Comparison of ENCODE assay signal across 24 mouse cellular contexts in the genomic region with DNA sequence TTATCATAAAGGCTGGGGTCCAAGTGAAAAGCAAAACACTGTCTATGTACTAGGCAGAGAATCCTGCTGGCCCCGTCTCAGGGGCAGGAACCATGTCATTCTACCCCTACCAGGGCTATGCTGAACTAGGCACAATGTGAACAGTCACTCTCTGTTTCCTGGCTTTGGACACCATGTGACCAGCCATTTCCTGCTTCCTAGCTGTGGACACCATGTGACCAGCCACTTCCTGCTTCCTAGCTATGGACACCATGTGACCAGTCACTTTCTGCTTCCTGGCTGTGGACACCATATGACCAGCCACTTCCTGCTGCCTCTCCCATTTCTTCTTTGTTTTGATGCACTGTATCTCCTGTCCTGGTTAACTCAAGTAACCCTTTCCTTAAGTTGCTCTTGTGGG. TPM values are rescaled to one million over a fixed set of nuclear protein-coding genes. Genes with fewer than 3 reads are reported as not detected.
DNase-seq lines count a peak whose midpoint lies in the region; ATAC-seq and TF ChIP-seq lines count a peak whose summit lies in the region.
"Had no signal": no experiment of that assay in that cellular context is flagged by ENCODE, and none has a peak within 500 bp of the region (broad histone marks: within the 10 kb centered on the region; RNA-seq: fewer than 3 reads in every experiment).

No protein-coding gene starts in this region.

- peaks cover 0 to 9% of the 10 kb centered on the region in 2 experiments; a peak in 1 of 4 replicates for H3K4me1 ChIP-seq in MEL (ENCODE audit: control insufficient read depth in 1 of 2, insufficient read depth in 2 of 2, low read length in 2 of 2)
- H3K4me1 ChIP-seq: forebrain, embryonic 13.5 days had no signal

- 100% methylated on average over 1 of the region's 1 CpGs for WGBS in macrophage (ENCODE audit: missing documents)

- H3K27ac ChIP-seq in MEL (ENCODE audit: control insufficient read depth, low read depth, low read length) (no peak overlapping the region), macrophage (peak overlapping the region; percentile 19)
- H3K27ac ChIP-seq: embryonic facial prominence, embryonic 10.5 days; forebrain, embryonic 13.5 days; gastrocnemius, adult 2 months; heart, embryonic 10.5 days; heart, embryonic 15.5 days; hindbrain, embryonic 13.5 days; hindbrain, postnatal 0 days; intestine, embryonic 15.5 days had no signal

- H3K27me3 ChIP-seq in C2C12 (ENCODE audit: control insufficient read depth, insufficient read depth, insufficient read length) (no peaks in the 10 kb centered on the region), MEL (ENCODE audit: control insufficient read depth in 1 of 2, insufficient read depth in 2 of 2, low read length in 2 of 2) (peaks cover 0 to 3% of the 10 kb centered on the region in 2 experiments; a peak in 1 of 4 replicates)
- H3K27me3 ChIP-seq: forebrain, embryonic 13.5 days; heart, embryonic 15.5 days; hindbrain, embryonic 13.5 days; intestine, embryonic 15.5 days had no signal

- TF ChIP-seq CTCF in C2C12 (IDR thresholded peaks at IDR 0.05; ENCODE audit: control insufficient read depth, insufficient read depth, insufficient read length) (no peak), MEL (IDR thresholded peaks at IDR 0.05 in 2 of 3, conservative IDR thresholded peaks at IDR 0.05 in 1 of 3; ENCODE audit: control insufficient read depth in 1 of 3, insufficient read depth in 1 of 3, low read depth in 2 of 3, low read length in 3 of 3, poor library complexity in 1 of 3, severe bottlenecking in 1 of 3) (no peak)

- no peaks in the 10 kb centered on the region for H3K36me3 ChIP-seq in C2C12 (ENCODE audit: control insufficient read depth, insufficient read depth)
- H3K36me3 ChIP-seq in MEL (ENCODE audit: control insufficient read depth in 1 of 2, insufficient read depth in 2 of 2, low read length in 2 of 2), result peaks cover 0 to 9% of the 10 kb centered on the region in 2 experiments; a peak in 2 of 4 replicates
- H3K36me3 ChIP-seq in macrophage (ENCODE audit: inconsistent target), result no peaks in the 10 kb centered on the region
- H3K36me3 ChIP-seq: embryonic facial prominence, embryonic 10.5 days; heart, embryonic 10.5 days; heart, embryonic 15.5 days; hindbrain, embryonic 13.5 days; intestine, embryonic 15.5 days had no signal

- peak; percentile 16; the same call in 1 of the 2 replicates for ATAC-seq in neutrophil, adult 5-6 weeks (ENCODE audit: extremely low read depth, insufficient number of reproducible peaks, low FRiP score, poor library complexity, severe bottlenecking)
- ATAC-seq: forebrain, embryonic 13.5 days; forebrain, postnatal 0 days; hindbrain, postnatal 0 days; intestine, embryonic 15.5 days had no signal

- no peak for DNase-seq in MEL (ENCODE audit: low read depth, low spot score)
- no peak for DNase-seq in spleen, postnatal 36 days (ENCODE audit: low spot score in 2 of 2)
- DNase-seq in cerebellum, postnatal 14 days, result no peak
- DNase-seq in adrenal gland, postnatal 10 days, result no peak
- DNase-seq: adrenal gland, adult 2 months; adrenal gland, postnatal 36 days; cerebellum, adult 11 months; cerebellum, adult 8-10 months; cerebellum, postnatal 36 days; forebrain, postnatal 0 days; gastrocnemius, adult 2 months; gastrocnemius, postnatal 25 days; heart, adult 18-20 months; heart, postnatal 14 days had no signal

- H3K4me3 ChIP-seq in C2C12 (ENCODE audit: insufficient read depth, poor library complexity, severe bottlenecking) (no peak overlapping the region), MEL (ENCODE audit: control insufficient read depth in 1 of 2, insufficient read depth in 1 of 2, low read depth in 2 of 2, low read length in 2 of 2) (no peak overlapping the region), macrophage (ENCODE audit: inconsistent target) (no peak overlapping the region)
- H3K4me3 ChIP-seq: embryonic facial prominence, embryonic 10.5 days; forebrain, embryonic 13.5 days; gastrocnemius, adult 2 months; heart, embryonic 10.5 days; heart, embryonic 15.5 days; hindbrain, embryonic 13.5 days; intestine, embryonic 15.5 days had no signal

- H3ac ChIP-seq in C2C12 (ENCODE audit: control insufficient read depth, insufficient read length, low read depth), result no peak overlapping the region

- no peaks in the 10 kb centered on the region for H3K9me3 ChIP-seq in MEL (replicated peaks; ENCODE audit: insufficient read depth, low read length)
- H3K9me3 ChIP-seq: embryonic facial prominence, embryonic 10.5 days; forebrain, embryonic 13.5 days; heart, embryonic 10.5 days; heart, embryonic 15.5 days; hindbrain, embryonic 13.5 days; intestine, embryonic 15.5 days had no signal

- H3K79me3 ChIP-seq in C2C12 (ENCODE audit: low read depth), result no peaks in the 10 kb centered on the region

- H3K79me2 ChIP-seq in C2C12 (ENCODE audit: control insufficient read depth, insufficient read depth) (no peaks in the 10 kb centered on the region), MEL (ENCODE audit: control insufficient read depth, insufficient read depth, low read length, poor library complexity) (no peaks in the 10 kb centered on the region), macrophage (ENCODE audit: inconsistent target) (no peaks in the 10 kb centered on the region)

- no peak for TF ChIP-seq RAD21 in MEL (IDR thresholded peaks at IDR 0.05; ENCODE audit: low read depth, low read length)

- TF ChIP-seq POLR2A in MEL (IDR thresholded peaks at IDR 0.05; ENCODE audit: control insufficient read depth in 1 of 2, insufficient read depth in 1 of 2, low read depth in 1 of 2, low read length in 2 of 2, poor library complexity in 1 of 2), result no peak

- no peak overlapping the region for H3K9ac ChIP-seq in MEL (ENCODE audit: control insufficient read depth, low read depth, low read length, poor library complexity, severe bottlenecking)
- H3K9ac ChIP-seq: forebrain, embryonic 13.5 days; forebrain, postnatal 0 days; heart, embryonic 15.5 days; hindbrain, embryonic 13.5 days; intestine, embryonic 15.5 days had no signal

- TF ChIP-seq EP300 in MEL (IDR thresholded peaks at IDR 0.05; ENCODE audit: low read depth in 1 of 2, low read length in 2 of 2), result no peak

TF ChIP-seq in C2C12, 6 proteins besides CTCF, POLR2A, EP300 and RAD21:
- TF ChIP-seq MYOD1 (IDR thresholded peaks at IDR 0.05; ENCODE audit: control insufficient read depth, insufficient read length, low read depth), result no peak
- peak; percentile 77 for TF ChIP-seq USF1 (IDR thresholded peaks at IDR 0.05; ENCODE audit: low read depth)
TF ChIP-seq in C2C12: peak in this region for 1.

TF ChIP-seq in MEL, 35 proteins besides CTCF, POLR2A, EP300 and RAD21:
- TF ChIP-seq USF1 (IDR thresholded peaks at IDR 0.05; ENCODE audit: low read depth, low read length) (peak; percentile 61), MXI1 (IDR thresholded peaks at IDR 0.05; ENCODE audit: low read depth, low read length) (no peak)

RNA-seq across cellular contexts. Expression of gene Cycs, which starts 23.8 kb away (rescaled TPM):
- polyA plus RNA-seq in C2C12 (2012; fragmentation: generic; extraction: Trizol) (65.5 TPM), MEL (2012; ENCODE audit: insufficient read depth in 1 of 2, insufficient read length in 2 of 2, low read depth in 1 of 2, low replicate concordance in 2 of 2, missing spikeins in 1 of 2) (100 to 1,000 TPM in 1 of 2 experiments, 10 to 100 TPM in 1; 28.0 to 139 TPM), macrophage (2018) (21.5 to 68.4 TPM (median 62.2 TPM) in 3 replicates)
- 83.0 and 85.3 TPM in 2 replicates for total RNA-seq in MEL (2012; rRNA removed)
- total RNA-seq in macrophage (2018; cell fraction: chromatin; rRNA removed), result 10 to 100 TPM in 24 of 26 experiments, 1 to 10 TPM in 2; 6.7 to 62.4 (median 31.4) TPM
- 10 to 100 TPM; 19.2 to 63.2 (median 39.1) TPM for total RNA-seq in macrophage (2018; cell fraction: cytosol; rRNA removed)
- total RNA-seq in macrophage (2018; cell fraction: nucleus; rRNA removed), result 10 to 100 TPM in 25 of 26 experiments, 1 to 10 TPM in 1; 9.3 to 63.4 (median 40.1) TPM
- 44.1 and 49.5 TPM in 2 replicates for total RNA-seq in neutrophil, adult 5-6 weeks (2017)
- 100 to 1,000 TPM; 116 to 124 TPM for total RNA-seq in adrenal gland, postnatal 10 days (2021)

RNA-seq across cellular contexts. Expression of gene 4921507P07Rik, which starts 53.9 kb away (rescaled TPM):
- polyA plus RNA-seq in C2C12 (2012; fragmentation: generic; extraction: Trizol) (not detected), MEL (2012; ENCODE audit: insufficient read depth in 1 of 2, insufficient read length in 2 of 2, low read depth in 1 of 2, low replicate concordance in 2 of 2, missing spikeins in 1 of 2) (1 to 10 TPM in 1 of 2 experiments, not detected in 1; 1.5 TPM), macrophage (2018) (not detected in 3 replicates)
- 0.65 and 0.89 TPM in 2 replicates for total RNA-seq in MEL (2012; rRNA removed)
- not detected for total RNA-seq in macrophage (2018; cell fraction: chromatin; rRNA removed)
- total RNA-seq in macrophage (2018; cell fraction: cytosol; rRNA removed), result under 1 TPM in 3 of 26 experiments, not detected in 23; 0.04 to 0.09 (median 0.06) TPM
- total RNA-seq in macrophage (2018; cell fraction: nucleus; rRNA removed), result not detected
- total RNA-seq in neutrophil, adult 5-6 weeks (2017), result 0.35 and 0.98 TPM in 2 replicates
- total RNA-seq in adrenal gland, postnatal 10 days (2021), result under 1 TPM; 0.79 to 0.99 TPM
- polyA plus RNA-seq: adrenal gland, adult 2 months had no signal
